Mouse (Mus musculus): ENCODE measurements around the gene Timd4. TPM values are rescaled to one million over a fixed set of nuclear protein-coding genes. Genes with fewer than 3 reads are reported as not detected.

Gene Timd4
- polyA plus RNA-seq, 1 experiment = not detected

DNA sequence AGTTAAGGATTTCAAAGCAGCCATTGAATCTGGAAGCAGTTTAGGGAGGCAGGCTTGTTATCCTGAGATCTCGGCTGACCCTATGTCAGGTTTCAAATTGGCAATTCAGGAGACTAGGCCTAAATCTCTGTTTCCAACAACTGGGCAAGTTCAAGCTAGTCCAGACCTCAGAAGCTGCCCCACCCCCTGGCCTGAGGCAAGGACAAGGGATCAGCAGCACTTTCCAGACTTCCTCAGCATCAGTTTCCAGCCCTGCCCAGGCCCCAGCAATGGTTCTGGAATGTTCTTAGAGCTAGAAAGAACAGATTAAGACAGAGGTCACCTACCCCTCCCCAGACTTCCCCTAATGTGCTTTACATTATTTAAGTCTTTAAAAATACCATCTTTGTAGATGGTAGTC lies 36.1 kb downstream of the Timd4 start:
- no peak overlapping the region for H3K27ac ChIP-seq (ENCODE audit: insufficient read depth, low read depth, low read length)
- H3K4me3 ChIP-seq (ENCODE audit: insufficient read depth, low read depth, low read length) = no peak overlapping the region
- no peaks in the 10 kb centered on the region for H3K4me1 ChIP-seq (ENCODE audit: control insufficient read depth, insufficient read depth, low read length)
- 83% methylated on average over 1 of the region's 1 CpGs for WGBS
- TF ChIP-seq POLR2A (IDR thresholded peaks at IDR 0.05; ENCODE audit: insufficient read depth, low read depth, low read length) (no peak), CTCF (IDR thresholded peaks at IDR 0.05; ENCODE audit: insufficient read depth, low read depth, low read length) (no peak)

- no peaks in the 10 kb centered on the region for H3K4me1 ChIP-seq (ENCODE audit: control insufficient read depth, insufficient read depth, low read length)
- no peak overlapping the region for H3K27ac ChIP-seq (ENCODE audit: insufficient read depth, low read depth, low read length)
- no peak overlapping the region for H3K4me3 ChIP-seq (ENCODE audit: insufficient read depth, low read depth, low read length)
- WGBS = 55% methylated on average over 3 of the region's 3 CpGs
- TF ChIP-seq POLR2A (IDR thresholded peaks at IDR 0.05; ENCODE audit: insufficient read depth, low read depth, low read length) (no peak), CTCF (IDR thresholded peaks at IDR 0.05; ENCODE audit: insufficient read depth, low read depth, low read length) (no peak)
Observed at GRCm38 (mm10) chr11:46847827-46848220, 37.2 kb downstream of the Timd4 start.

- no peak overlapping the region for H3K4me3 ChIP-seq (ENCODE audit: insufficient read depth, low read depth, low read length)
- WGBS = 31% methylated on average over 8 of the region's 8 CpGs
- TF ChIP-seq CTCF (IDR thresholded peaks at IDR 0.05; ENCODE audit: insufficient read depth, low read depth, low read length) (no peak), POLR2A (IDR thresholded peaks at IDR 0.05; ENCODE audit: insufficient read depth, low read depth, low read length) (no peak)
- H3K27ac ChIP-seq (ENCODE audit: insufficient read depth, low read depth, low read length) = no peak overlapping the region
- H3K4me1 ChIP-seq (ENCODE audit: control insufficient read depth, insufficient read depth, low read length) = no peaks in the 10 kb centered on the region
Observed at GRCm38 (mm10) chr11:46848221-46848971, 37.8 kb downstream of the Timd4 start.

DNA sequence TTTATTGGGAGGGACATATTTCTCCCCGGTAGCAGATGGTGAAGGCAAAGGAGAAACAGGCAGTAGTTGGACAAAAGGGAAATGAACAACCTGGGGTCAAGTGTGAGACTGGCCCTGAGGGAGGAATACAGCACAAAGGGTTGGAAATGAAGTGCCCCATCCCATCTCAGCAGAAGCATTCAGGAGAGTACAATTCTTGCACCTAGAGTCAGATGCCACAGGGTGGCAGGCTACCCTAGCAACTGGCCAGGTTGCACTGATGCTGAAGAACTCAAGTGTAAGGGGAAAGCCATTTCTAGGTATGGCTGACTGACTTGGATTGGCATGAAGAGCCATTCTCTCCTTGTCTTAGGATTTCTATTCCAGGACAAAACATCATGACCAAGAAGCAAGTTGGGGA lies 54.2 kb downstream of the Timd4 start:
- Histone ChIP-seq H3K27ac (ENCODE audit: insufficient read depth, low read depth, low read length) (no peak overlapping the region), H3K4me3 (ENCODE audit: insufficient read depth, low read depth, low read length) (no peak overlapping the region), H3K4me1 (ENCODE audit: control insufficient read depth, insufficient read depth, low read length) (no peaks in the 10 kb centered on the region)
- WGBS = 83% methylated on average over 1 of the region's 1 CpGs
- TF ChIP-seq CTCF (IDR thresholded peaks at IDR 0.05; ENCODE audit: insufficient read depth, low read depth, low read length) (no peak), POLR2A (IDR thresholded peaks at IDR 0.05; ENCODE audit: insufficient read depth, low read depth, low read length) (no peak)

DNA sequence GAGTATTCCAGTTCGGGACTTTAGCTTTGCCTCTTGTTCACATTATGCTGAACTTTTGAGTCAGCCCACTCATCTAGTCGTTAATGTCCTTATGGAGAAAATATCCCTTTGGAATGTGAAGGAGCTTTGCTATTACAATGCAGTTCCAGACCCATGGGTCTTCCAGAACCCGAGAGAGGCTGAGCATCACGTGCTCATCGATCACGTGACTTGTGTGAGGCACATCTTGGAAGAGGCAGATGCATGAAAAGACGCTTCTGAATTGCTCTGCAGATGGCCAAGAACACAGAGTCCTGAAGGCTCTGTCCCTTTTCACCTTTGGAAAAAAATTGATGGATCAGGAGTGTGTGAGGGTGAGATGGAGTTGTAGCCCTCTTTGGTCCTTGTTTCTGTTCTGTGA lies 58.0 kb downstream of the Timd4 start:
- Histone ChIP-seq H3K4me3 (ENCODE audit: insufficient read depth, low read depth, low read length) (no peak overlapping the region), H3K27ac (ENCODE audit: insufficient read depth, low read depth, low read length) (no peak overlapping the region), H3K4me1 (ENCODE audit: control insufficient read depth, insufficient read depth, low read length) (no peaks in the 10 kb centered on the region)
- no peak for TF ChIP-seq POLR2A (IDR thresholded peaks at IDR 0.05; ENCODE audit: insufficient read depth, low read depth, low read length)
- no peak for TF ChIP-seq CTCF (IDR thresholded peaks at IDR 0.05; ENCODE audit: insufficient read depth, low read depth, low read length)
- WGBS = 73% methylated on average over 7 of the region's 7 CpGs

- no peak overlapping the region for H3K4me3 ChIP-seq (ENCODE audit: insufficient read depth, low read depth, low read length)
- TF ChIP-seq POLR2A (IDR thresholded peaks at IDR 0.05; ENCODE audit: insufficient read depth, low read depth, low read length) = no peak
- TF ChIP-seq CTCF (IDR thresholded peaks at IDR 0.05; ENCODE audit: insufficient read depth, low read depth, low read length) = no peak
- WGBS = 75% methylated on average over 1 of the region's 1 CpGs
- no peaks in the 10 kb centered on the region for H3K4me1 ChIP-seq (ENCODE audit: control insufficient read depth, insufficient read depth, low read length)
- no peak overlapping the region for H3K27ac ChIP-seq (ENCODE audit: insufficient read depth, low read depth, low read length)
Observed at GRCm38 (mm10) chr11:46875774-46876173, 65.2 kb downstream of the Timd4 start.

DNA sequence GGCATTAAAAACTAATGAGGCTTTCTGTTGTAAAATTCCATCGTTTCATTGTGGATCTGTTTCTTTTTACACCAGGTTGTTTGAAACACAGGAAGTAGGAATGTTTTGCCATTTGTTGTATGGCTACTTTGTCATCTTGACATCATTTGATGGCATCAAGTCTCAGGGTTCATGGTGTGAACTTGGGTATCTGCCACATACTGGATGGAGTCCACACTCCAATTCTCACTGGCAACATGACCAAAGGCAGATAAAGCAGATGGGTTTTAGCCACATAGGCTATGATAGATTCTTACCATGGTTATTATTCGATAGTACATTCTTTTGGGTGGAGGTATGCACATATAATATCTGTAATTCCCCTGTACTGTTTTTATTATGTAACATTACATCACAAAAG lies 71.9 kb downstream of the Timd4 start:
- TF ChIP-seq POLR2A (IDR thresholded peaks at IDR 0.05; ENCODE audit: insufficient read depth, low read depth, low read length) = no peak
- TF ChIP-seq CTCF (IDR thresholded peaks at IDR 0.05; ENCODE audit: insufficient read depth, low read depth, low read length) = no peak
- no peaks in the 10 kb centered on the region for H3K4me1 ChIP-seq (ENCODE audit: control insufficient read depth, insufficient read depth, low read length)
- no peak overlapping the region for H3K27ac ChIP-seq (ENCODE audit: insufficient read depth, low read depth, low read length)
- WGBS = 82% methylated on average over 2 of the region's 2 CpGs
- H3K4me3 ChIP-seq (ENCODE audit: insufficient read depth, low read depth, low read length) = no peak overlapping the region

- Histone ChIP-seq H3K27ac (ENCODE audit: insufficient read depth, low read depth, low read length) (no peak overlapping the region), H3K4me3 (ENCODE audit: insufficient read depth, low read depth, low read length) (no peak overlapping the region), H3K4me1 (ENCODE audit: control insufficient read depth, insufficient read depth, low read length) (no peaks in the 10 kb centered on the region)
- TF ChIP-seq POLR2A (IDR thresholded peaks at IDR 0.05; ENCODE audit: insufficient read depth, low read depth, low read length) = no peak
- no peak for TF ChIP-seq CTCF (IDR thresholded peaks at IDR 0.05; ENCODE audit: insufficient read depth, low read depth, low read length)
- 79% methylated on average over 3 of the region's 3 CpGs for WGBS
Observed at GRCm38 (mm10) chr11:46889093-46889492, 78.5 kb downstream of the Timd4 start.

Other genes starting within 250 kb of the Timd4 start
- not detected in 2 replicates for gene BC053393, start 239.3 kb upstream of the Timd4 start, polyA plus RNA-seq (2012; ENCODE audit: insufficient read depth, insufficient read length, low replicate concordance, missing spikeins)
- not detected in 2 replicates for gene Dppa1, start 181.5 kb upstream of the Timd4 start, polyA plus RNA-seq (2012; ENCODE audit: insufficient read depth, insufficient read length, low replicate concordance, missing spikeins)
- gene Timd2, start 103.7 kb upstream of the Timd4 start, polyA plus RNA-seq (2012; ENCODE audit: insufficient read depth, insufficient read length, low replicate concordance, missing spikeins) = not detected in 2 replicates
- not detected in 2 replicates for gene Havcr1, start 75.7 kb upstream of the Timd4 start, polyA plus RNA-seq (2012; ENCODE audit: insufficient read depth, insufficient read length, low replicate concordance, missing spikeins)